Mouse (Mus musculus): ENCODE results near the gene Zfp52. TPM values are rescaled to one million over a fixed set of nuclear protein-coding genes. Genes with fewer than 3 reads are reported as not detected.

Zfp52 gene
- 1.9 and 2.5 TPM in 2 replicates for polyA plus RNA-seq (2015; fragmentation: Nextera tagmentation; extraction: Ambion mirVana)

DNA sequence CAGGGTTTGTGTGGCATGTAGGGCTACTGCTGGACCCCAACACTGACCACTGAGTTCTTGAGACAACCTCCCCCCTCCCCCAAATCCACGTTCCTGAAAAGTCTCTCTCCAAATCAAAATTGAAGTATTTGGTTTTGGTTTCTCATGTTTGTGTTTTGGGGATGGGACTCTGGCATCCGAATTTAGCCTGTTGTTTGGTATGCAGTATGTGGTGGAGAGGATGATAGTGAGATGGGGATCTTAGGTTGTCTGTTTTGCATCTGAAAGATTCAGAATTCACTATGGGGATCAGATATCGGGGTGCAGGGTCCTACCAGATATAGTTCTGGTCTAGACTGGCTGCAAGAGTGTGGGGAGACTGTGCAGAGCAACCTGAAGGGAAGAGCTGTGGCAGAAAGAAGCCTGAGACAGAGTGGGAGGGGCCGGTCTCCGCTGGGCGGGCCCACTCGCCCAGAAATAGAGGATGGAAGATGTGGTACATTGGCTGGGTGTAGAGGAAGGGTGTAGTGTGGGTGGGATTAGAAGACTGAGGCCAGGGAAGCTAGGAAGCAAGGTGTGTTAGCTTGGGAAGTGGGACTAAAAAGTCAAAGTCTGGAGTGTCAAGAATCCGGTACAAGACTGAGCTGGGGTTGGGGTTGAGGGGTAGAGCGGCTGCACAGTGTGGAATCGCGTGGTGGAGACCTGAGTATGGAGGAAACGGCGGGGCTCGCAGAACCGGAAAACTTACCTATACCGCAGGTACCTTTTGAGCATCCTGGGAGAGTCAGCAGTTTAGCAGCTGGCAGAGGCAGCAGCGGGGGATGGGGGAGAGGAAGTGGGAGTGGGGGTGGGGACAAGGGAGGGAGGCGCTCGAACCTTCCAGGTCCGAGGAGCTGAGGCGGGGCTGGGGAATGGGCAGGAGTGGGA is at the start of gene Zfp52:
Gene Zfp52 (plus strand): TSS at position 444 of the 906 bp plus-strand sequence.
- Histone ChIP-seq H3K4me2 (peak within 1 kb of the TSS; percentile 68), H3K4me3 (peak within 1 kb of the TSS; percentile 44), H3K27me3 (no peaks in the 10 kb centered on the region), H3K9ac (peak within 1 kb of the TSS; percentile 71), H3K9me3 (no peaks in the 10 kb centered on the region), H3K4me1 (replicated peaks) (peaks cover 19% of the 10 kb centered on the region), H3K36me3 (no peaks in the 10 kb centered on the region), H3K27ac (0 out of 2 replicates have a peak within 1 kb of the TSS, but pooled peaks have one; percentile 53)
- WGBS, result 5% methylated on average over 21 of the region's 21 CpGs
- peak; percentile 35 for ATAC-seq (ENCODE audit: low FRiP score)

DNA sequence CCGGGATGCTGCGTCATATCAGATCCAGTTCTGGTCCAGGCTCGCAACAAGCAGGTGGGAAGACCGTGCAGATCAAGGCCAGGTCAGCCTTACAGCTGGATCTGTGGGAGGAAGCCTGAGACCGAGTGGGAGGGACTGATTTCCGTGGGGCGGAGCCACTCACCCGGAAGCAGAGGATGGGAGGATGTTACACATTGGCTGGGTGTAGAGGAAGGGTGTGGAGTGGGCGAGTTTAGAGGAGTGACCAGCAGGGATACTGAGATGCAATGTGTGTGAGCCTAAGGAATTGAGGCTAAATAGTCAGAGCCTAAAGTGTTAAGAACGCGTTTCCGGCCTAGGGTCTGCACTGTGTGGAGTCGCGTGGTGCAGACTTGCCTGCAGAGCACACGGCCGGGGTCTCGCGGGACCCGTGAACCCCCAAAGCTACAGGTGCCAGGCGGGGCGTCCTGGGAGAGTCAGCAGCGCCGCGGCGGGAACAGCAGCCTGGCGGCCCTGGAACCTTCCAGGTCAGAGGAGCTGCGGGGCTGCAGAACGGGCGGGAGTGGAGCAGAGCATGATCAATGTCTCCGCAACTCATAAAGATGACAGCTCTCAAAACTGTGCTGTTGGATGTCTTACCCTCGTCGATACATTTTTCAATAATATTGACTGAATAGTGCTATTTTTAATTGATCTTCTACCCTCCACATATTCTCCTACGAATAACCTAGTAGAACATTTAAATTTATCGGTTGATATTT is 46.4 kb upstream of the Zfp52 start, which contains the start of gene Zfp53:
Gene Zfp53 (plus strand): TSS at position 239 of the 740 bp plus-strand sequence.
- H3K4me2 ChIP-seq, result peak within 1 kb of the TSS; percentile 64
- ATAC-seq (ENCODE audit: low FRiP score), result peak; percentile 100
- H3K9me3 ChIP-seq, result no peaks in the 10 kb centered on the region
- no peaks in the 10 kb centered on the region for H3K27me3 ChIP-seq
- under 1% methylated on average over 34 of the region's 34 CpGs for WGBS
- H3K36me3 ChIP-seq, result peaks cover 5% of the 10 kb centered on the region; the same call in 1 of the 2 replicates
- H3K4me1 ChIP-seq (replicated peaks), result peaks cover 12% of the 10 kb centered on the region
- peak within 1 kb of the TSS; percentile 76 for H3K27ac ChIP-seq
- H3K4me3 ChIP-seq, result peak within 1 kb of the TSS; percentile 65
- H3K9ac ChIP-seq, result peak within 1 kb of the TSS; percentile 75

DNA sequence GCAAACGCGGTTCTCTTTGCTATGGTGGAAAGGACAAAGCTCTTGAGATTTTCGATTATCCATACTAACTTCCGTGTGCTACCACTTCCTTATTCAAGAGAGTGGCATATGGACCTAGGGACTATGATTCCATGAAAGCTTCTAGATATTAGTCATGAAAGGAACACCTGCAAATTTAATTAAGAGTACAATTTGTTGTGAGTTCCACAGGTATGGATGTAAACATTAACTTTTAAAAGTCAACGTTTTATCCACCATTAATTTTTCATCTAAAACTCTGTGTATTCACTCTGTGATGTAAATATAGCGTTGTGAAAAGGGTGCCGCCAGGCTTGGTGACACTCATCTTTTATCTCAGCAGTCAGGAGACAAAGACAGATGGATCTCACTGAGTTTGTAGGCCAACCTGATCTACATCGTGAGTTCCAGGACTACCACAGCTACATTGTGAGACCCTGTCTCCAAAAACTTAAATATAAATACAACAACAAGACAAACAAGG is 45.8 kb upstream of the Zfp52 start:
- H3K27me3 ChIP-seq, result no peaks in the 10 kb centered on the region
- H3K4me3 ChIP-seq, result peak overlapping the region; percentile 65
- H3K9ac ChIP-seq, result peak overlapping the region; percentile 75
- no peaks in the 10 kb centered on the region for H3K9me3 ChIP-seq
- WGBS, result 17% methylated on average over 8 of the region's 8 CpGs
- peaks cover 12% of the 10 kb centered on the region for H3K4me1 ChIP-seq (replicated peaks)
- H3K27ac ChIP-seq, result 0 out of 2 replicates have a peak overlapping the region, but pooled peaks have one; percentile 76
- peaks cover 7% of the 10 kb centered on the region for H3K36me3 ChIP-seq
- H3K4me2 ChIP-seq, result peak overlapping the region; percentile 64
- ATAC-seq (ENCODE audit: low FRiP score), result peak; percentile 4; the same call in 1 of the 2 replicates

DNA sequence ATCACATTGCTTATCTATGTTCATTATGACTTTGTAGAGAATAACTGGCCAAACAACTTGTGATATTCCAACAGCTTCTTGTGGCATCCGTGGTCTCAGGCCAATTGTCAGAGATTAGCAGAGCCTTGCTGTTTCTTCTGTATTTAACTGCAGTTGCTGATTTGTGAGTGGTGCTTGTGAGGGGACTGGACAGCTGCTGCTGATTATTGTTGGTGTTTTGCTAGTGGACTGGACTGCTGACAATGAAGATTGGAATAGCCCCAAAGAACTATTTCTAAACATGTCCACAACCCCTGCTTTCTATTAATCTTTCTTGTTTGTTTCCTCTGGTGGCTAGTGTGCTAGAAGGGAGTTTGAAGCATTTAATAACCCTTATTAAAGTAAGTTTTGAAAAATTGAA is 34.0 kb upstream of the Zfp52 start:
- WGBS, result 86% methylated on average over 1 of the region's 1 CpGs
- no peak for ATAC-seq (ENCODE audit: low FRiP score)
- H3K27me3 ChIP-seq, result no peaks in the 10 kb centered on the region
- H3K36me3 ChIP-seq, result peaks cover 9% of the 10 kb centered on the region
- no peak overlapping the region for H3K4me2 ChIP-seq
- no peak overlapping the region for H3K4me3 ChIP-seq
- H3K9me3 ChIP-seq, result no peaks in the 10 kb centered on the region; the same call in 1 of the 2 replicates
- H3K9ac ChIP-seq, result no peak overlapping the region
- no peaks in the 10 kb centered on the region for H3K4me1 ChIP-seq (replicated peaks)
- no peak overlapping the region for H3K27ac ChIP-seq

DNA sequence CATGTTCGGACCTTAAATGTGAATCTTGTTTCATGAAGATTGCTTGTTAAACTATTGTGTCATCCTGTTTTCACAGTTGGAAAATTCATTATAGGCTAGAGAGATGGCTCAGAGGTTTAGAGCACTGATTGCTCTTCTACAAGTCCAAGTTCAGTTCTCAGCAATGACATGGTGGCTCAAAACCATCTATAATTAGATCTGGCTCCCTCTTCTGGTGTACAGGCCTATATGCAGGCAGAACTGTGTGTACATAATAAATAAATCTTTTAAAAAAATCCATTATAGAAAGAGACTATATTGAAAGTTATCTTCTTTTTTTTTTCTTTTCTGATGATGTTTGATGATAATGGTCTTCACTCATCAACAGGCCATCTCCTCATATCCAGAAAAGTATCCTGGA is 30.8 kb upstream of the Zfp52 start:
- Histone ChIP-seq H3K4me1 (replicated peaks) (no peaks in the 10 kb centered on the region), H3K36me3 (peaks cover 17% of the 10 kb centered on the region), H3K9me3 (no peaks in the 10 kb centered on the region), H3K4me2 (no peak overlapping the region), H3K9ac (no peak overlapping the region), H3K27ac (no peak overlapping the region), H3K4me3 (no peak overlapping the region), H3K27me3 (no peaks in the 10 kb centered on the region)
- no peak for ATAC-seq (ENCODE audit: low FRiP score)
- WGBS, result 98% methylated on average over 1 of the region's 1 CpGs

DNA sequence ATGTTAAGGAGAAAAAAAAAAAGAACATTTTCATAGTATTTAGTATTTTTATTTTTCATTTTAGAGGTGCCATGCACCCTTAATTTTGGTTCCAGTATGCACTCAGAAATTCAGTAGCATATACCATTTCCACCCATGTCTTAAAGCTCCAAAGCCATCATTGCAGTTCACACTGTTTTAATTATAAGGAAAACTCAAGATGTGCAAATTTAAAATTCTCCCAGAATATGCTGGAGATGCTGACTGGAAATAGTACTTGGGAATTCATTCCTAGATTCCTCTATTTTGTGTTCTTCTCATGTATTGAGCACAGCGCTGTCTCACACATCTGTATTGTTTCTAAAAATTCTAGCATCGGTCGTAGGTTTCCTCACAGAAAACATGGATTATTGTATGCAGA is 29.1 kb upstream of the Zfp52 start:
- no peak overlapping the region for H3K9ac ChIP-seq
- no peaks in the 10 kb centered on the region for H3K27me3 ChIP-seq
- no peak for ATAC-seq (ENCODE audit: low FRiP score)
- no peak overlapping the region for H3K4me3 ChIP-seq
- H3K27ac ChIP-seq, result no peak overlapping the region
- H3K36me3 ChIP-seq, result peaks cover 17% of the 10 kb centered on the region
- 98% methylated on average over 3 of the region's 3 CpGs for whole genome bisulfite sequencing
- H3K9me3 ChIP-seq, result no peaks in the 10 kb centered on the region
- no peak overlapping the region for H3K4me2 ChIP-seq
- no peaks in the 10 kb centered on the region for H3K4me1 ChIP-seq (replicated peaks)

DNA sequence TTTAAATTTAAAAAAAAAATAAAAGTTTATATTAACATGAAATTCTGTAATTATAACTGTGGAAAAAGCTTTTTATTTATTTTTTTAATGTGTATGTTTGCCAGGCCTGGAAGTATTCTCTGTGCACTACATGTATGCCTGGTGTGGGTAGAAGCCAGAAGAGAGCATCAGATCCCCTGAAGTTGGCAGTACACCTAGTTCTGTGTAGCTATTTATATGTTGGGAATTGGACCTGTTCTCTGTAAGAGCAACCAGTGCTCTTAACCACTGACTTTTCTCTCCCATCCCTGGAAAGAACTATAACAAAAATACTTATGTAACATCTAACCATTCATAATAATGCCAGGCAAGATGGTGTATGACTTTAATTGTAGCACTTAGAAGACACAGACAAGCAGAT is 25.6 kb upstream of the Zfp52 start:
- no peak for ATAC-seq (ENCODE audit: low FRiP score)
- H3K4me1 ChIP-seq (replicated peaks), result no peaks in the 10 kb centered on the region
- H3K27ac ChIP-seq, result no peak overlapping the region
- no peaks in the 10 kb centered on the region for H3K27me3 ChIP-seq
- no peak overlapping the region for H3K4me3 ChIP-seq
- H3K4me2 ChIP-seq, result no peak overlapping the region
- no peak overlapping the region for H3K9ac ChIP-seq
- peaks cover 24% of the 10 kb centered on the region for H3K36me3 ChIP-seq
- no peaks in the 10 kb centered on the region for H3K9me3 ChIP-seq

DNA sequence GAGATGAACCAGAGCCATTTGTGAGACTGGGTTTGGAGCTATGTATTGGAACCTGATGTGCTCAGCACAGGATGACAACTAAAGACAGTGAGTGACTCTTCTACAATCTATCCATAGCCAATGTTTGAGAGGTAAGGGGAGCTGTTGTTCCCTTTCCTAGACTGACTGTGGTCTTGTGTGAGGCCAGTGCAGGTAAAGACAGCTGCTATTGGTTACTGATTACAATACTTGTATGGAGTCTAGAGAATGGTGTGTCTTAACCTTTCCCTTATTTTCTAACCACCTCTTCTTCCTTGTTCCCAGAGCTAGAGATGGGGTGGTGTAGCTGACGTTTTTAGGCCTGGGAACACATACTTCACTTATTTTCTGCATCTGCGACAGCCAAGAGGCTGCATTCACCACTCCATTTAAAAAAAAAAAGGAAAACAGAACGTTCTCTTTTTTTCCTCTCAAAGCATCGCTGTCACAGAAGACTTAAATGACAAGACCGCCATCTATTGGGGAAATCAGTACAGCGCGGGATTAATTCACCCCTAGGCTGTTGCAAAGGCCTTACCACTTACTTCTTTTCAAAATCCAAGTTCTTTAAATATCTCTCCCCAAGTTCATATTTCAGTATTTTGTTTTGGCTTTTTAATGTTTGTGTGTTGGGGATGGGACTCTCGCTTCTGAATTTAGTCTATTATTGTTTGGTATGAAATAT is 19.8 kb upstream of the Zfp52 start:
- Histone ChIP-seq H3K27ac (peak overlapping the region; percentile 0), H3K4me3 (peak overlapping the region; percentile 56), H3K27me3 (no peaks in the 10 kb centered on the region), H3K9me3 (no peaks in the 10 kb centered on the region), H3K4me2 (peak overlapping the region; percentile 80), H3K36me3 (peaks cover 7% of the 10 kb centered on the region), H3K4me1 (replicated peaks) (peaks cover 8% of the 10 kb centered on the region), H3K9ac (peak overlapping the region; percentile 72)
- peak; percentile 40; the same call in 1 of the 2 replicates for ATAC-seq (ENCODE audit: low FRiP score)
- whole genome bisulfite sequencing, result 2% methylated on average over 8 of the region's 8 CpGs

DNA sequence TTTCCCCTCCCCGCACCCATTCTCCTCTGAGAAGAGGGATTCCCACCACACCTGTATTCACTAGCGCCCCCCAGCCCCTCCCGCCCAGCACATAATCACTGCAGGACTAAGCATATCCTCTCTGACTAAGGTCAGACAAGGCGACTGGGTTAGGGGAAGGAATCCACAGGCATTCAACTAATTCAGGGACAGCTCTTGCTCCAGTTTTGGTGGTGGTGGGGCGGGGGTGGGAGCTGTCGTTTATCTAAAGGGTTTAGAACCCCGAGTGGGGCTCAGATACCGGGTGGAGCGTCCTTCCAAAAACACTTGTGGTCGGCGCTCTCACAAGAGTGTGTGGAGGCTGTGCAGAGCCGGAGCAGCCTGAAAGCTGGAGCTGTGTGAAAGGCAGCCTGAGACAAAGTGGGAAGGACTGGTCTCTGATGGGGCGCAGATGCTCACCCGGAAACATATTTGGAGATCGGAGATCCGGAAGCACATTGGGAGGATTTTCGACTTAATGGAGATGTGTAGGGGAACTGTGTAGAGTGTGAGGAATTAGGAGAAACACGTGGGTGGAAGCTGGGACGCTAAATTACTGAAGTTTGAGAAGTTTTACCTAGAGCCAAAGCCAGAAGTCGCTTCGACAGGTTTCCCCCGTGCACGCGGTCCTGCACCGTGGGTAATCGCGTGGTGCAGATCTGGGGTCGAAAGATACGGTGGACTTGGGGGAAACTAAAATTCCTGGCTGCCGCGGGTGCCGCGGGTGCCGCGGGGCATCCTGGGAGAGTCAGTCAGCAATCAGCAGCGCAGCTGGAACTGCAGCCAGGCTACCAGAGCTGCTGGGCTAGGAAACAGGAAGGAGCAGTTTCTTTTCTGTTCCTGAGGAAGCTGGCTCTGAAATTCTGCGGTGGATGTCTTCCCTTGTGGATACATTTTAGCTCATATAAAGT is 18.9 kb upstream of the Zfp52 start:
- peaks cover 7% of the 10 kb centered on the region for H3K36me3 ChIP-seq
- H3K9me3 ChIP-seq, result no peaks in the 10 kb centered on the region
- H3K27ac ChIP-seq, result peak overlapping the region; percentile 83
- peak overlapping the region; percentile 56 for H3K4me3 ChIP-seq
- H3K4me1 ChIP-seq (replicated peaks), result peaks cover 8% of the 10 kb centered on the region
- H3K27me3 ChIP-seq, result no peaks in the 10 kb centered on the region
- peak overlapping the region; percentile 72 for H3K9ac ChIP-seq
- peak overlapping the region; percentile 80 for H3K4me2 ChIP-seq
- WGBS, result under 1% methylated on average over 37 of the region's 37 CpGs
- peak; percentile 93 for ATAC-seq (ENCODE audit: low FRiP score)

DNA sequence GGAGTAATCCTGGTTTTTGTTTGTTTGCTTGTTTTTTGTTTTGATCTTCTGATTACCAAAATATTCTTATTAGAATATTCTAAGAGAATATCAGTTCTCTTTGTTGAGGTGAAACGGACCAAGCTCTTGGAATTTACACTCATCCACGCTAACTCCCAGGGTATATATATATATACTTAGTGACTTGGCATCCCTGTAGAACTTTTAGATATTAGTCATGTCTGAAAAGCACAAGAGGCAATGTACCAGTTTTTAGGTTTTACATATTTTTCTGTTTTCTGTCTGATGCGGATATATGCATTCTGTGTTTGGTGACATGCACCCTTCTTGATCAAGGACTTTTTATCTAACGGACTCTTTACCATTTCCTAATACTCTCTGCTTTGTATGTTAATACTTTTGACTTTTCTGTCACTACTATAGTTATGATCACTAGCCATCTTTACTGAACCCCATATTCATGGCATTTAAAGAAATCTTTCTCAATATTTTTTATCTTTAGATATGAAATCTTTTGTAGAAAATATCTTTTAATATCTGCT is 18.1 kb upstream of the Zfp52 start:
- H3K27me3 ChIP-seq, result no peaks in the 10 kb centered on the region
- H3K36me3 ChIP-seq, result 0 out of 2 replicates have a peak, but pooled peaks cover 2% of the 10 kb centered on the region
- H3K4me1 ChIP-seq (replicated peaks), result peaks cover 8% of the 10 kb centered on the region
- peak overlapping the region; percentile 72; the same call in 1 of the 2 replicates for H3K9ac ChIP-seq
- H3K4me3 ChIP-seq, result peak overlapping the region; percentile 56
- peak overlapping the region; percentile 80 for H3K4me2 ChIP-seq
- 41% methylated on average over 4 of the region's 4 CpGs for WGBS
- H3K27ac ChIP-seq, result peak overlapping the region; percentile 83
- H3K9me3 ChIP-seq, result no peaks in the 10 kb centered on the region
- 0 out of 2 replicates have a peak, but pooled peaks have one; percentile 17 for ATAC-seq (ENCODE audit: low FRiP score)

DNA sequence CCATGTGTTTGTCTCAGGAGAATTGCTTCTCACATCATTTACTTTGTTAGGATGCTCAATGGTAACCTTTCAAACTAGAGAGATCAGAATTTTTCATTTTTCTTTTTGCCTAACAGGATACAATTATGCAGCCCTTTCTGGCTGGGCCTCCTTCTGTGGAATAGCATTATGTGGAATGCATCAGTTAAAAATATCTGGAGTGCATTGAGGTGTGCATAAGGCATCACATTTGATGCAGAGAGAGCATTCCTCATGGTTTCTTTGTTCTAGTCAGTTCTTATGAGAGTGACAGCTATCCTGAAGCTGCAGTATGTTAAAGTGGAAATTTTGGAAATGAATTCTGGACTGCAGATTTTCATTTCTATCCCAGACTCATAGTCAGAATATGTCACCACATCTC is 9.1 kb upstream of the Zfp52 start:
- Histone ChIP-seq H3K9ac (no peak overlapping the region), H3K36me3 (no peaks in the 10 kb centered on the region), H3K27ac (no peak overlapping the region), H3K4me3 (no peak overlapping the region), H3K4me2 (no peak overlapping the region), H3K9me3 (no peaks in the 10 kb centered on the region), H3K27me3 (no peaks in the 10 kb centered on the region), H3K4me1 (replicated peaks) (no peaks in the 10 kb centered on the region)
- no peak for ATAC-seq (ENCODE audit: low FRiP score)

Data from hindbrain, embryonic 13.5 days (tissue).